Mouse (Mus musculus) neural tube, embryonic 13.5 days (tissue): ENCODE measurements around the gene Mrps6. TPM values are rescaled to one million over a fixed set of nuclear protein-coding genes. Genes with fewer than 3 reads are reported as not detected.
A peak's percentile ranks its signal among the peaks of the same experiment; 100 is the strongest.

Experiments
- ATAC-seq: fragments of 200-750 bp; cut with Nextera tagmentation; 2 replicates; pipeline ENCODE4 v1.8.0; 2017; ENCODE audit warnings: low read depth, mild to moderate bottlenecking, moderate TSS enrichment, moderate library complexity
- H3K27ac ChIP-seq: fragments of 300-500 bp; sonication (generic); replicated peaks from 2 replicates; pipeline ENCODE4 v1.5.1; 2015; ENCODE audit warnings: moderate library complexity, mild to moderate bottlenecking, inconsistent platforms
- H3K27me3 ChIP-seq: fragments of 300-500 bp; sonication (generic); 2 replicates; pipeline ENCODE4 v1.6.1; 2015; ENCODE audit warnings: mild to moderate bottlenecking, inconsistent platforms
- H3K36me3 ChIP-seq: fragments of 300-500 bp; sonication (generic); 2 replicates; pipeline ENCODE4 v1.6.1; 2015; ENCODE audit warnings: mild to moderate bottlenecking, inconsistent platforms
- H3K4me1 ChIP-seq: fragments of 300-500 bp; sonication (generic); replicated peaks from 2 replicates; pipeline ENCODE4 v1.6.1; 2015; ENCODE audit warnings: inconsistent platforms
- H3K4me2 ChIP-seq: fragments of 300-500 bp; sonication (generic); 2 replicates; pipeline ENCODE4 v1.6.1; 2015; ENCODE audit warnings: inconsistent platforms, mild to moderate bottlenecking, moderate library complexity
- H3K4me3 ChIP-seq: fragments of 300-500 bp; sonication (generic); 2 replicates; pipeline ENCODE4 v1.5.1; 2015; ENCODE audit warnings: mild to moderate bottlenecking, inconsistent platforms
- H3K9ac ChIP-seq: fragments of 300-500 bp; sonication (generic); 2 replicates; pipeline ENCODE4 v1.6.1; 2015; ENCODE audit warnings: moderate library complexity, mild to moderate bottlenecking, inconsistent platforms
- H3K9me3 ChIP-seq: fragments of 300-500 bp; sonication (generic); 2 replicates; pipeline ENCODE4 v1.6.1; 2016; ENCODE audit warnings: inconsistent platforms
- WGBS: fragments of 180-500 bp; shearing (Covaris S2); methylation state at CpG from one replicate; pipeline ENCODE4 v1.1.7; 2015; 5-methylcytosine and 5-hydroxymethylcytosine counted together
- polyA plus RNA-seq: library from polyadenylated mRNA; unstranded; fragments of >200 nt; fragmentation: Nextera tagmentation; extraction: Ambion mirVana; gene quantifications from 2 replicates; pipeline ENCODE4 v1.2.1, GENCODE M21; 2015

Mrps6 gene
- 167 and 182 TPM in 2 replicates for polyA plus RNA-seq

DNA sequence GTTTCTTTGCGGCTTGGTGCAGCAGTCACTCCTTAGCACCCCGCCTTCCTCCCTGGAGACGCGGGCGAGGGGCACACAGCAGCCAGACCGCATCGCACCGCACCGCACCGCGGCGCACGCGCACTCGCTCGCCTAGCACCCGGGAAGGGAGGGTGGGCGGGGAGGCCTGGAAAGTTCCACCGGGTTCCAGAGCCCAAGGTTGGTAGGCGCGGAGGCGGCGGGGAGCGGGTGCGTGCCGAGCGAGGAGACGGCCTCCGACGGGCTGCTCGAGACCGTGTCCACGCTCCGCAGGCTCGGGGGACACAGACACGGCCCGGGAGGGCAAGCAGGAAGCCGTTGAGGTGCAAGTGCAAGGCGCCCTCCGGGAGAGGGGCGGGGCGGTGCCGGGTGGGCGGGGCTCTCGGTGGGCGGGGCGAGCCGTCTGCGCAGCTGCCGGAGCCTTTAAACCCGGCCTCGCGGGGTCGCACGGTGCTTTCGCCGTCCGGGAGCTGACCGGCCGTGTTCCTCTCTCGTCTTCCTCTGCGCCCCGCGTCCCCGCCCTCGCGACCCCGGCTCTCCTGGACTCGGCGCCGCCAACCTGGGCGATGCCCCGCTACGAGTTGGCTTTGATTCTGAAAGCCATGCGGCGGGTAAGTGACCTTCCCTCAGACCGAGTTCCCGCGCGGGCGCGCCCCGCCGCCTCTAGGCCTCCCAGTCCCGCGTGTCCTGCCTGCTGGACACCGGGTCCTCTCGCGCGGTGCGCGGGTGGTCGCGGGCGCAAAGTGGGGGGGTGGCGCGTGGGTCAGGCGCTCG is at the start of gene Mrps6, which contains the start of the genes Gm49711 and Slc5a3:
TSS of gene Mrps6 (plus strand) at position 419 of the 792 bp plus-strand sequence.
TSS of gene Gm49711 (plus strand) at position 465 of the 792 bp plus-strand sequence.
TSS of gene Slc5a3 (plus strand) at position 471 of the 792 bp plus-strand sequence.
- H3K9ac ChIP-seq: peak within 1 kb of the TSS; percentile 92
- ATAC-seq: peak; percentile 94
- peaks cover 25% of the 10 kb centered on the region for H3K36me3 ChIP-seq
- peaks cover 7% of the 10 kb centered on the region; the same call in 1 of the 2 replicates for H3K9me3 ChIP-seq
- WGBS: under 1% methylated on average over 99 of the region's 99 CpGs
- H3K4me1 ChIP-seq: peaks cover 37% of the 10 kb centered on the region
- H3K4me2 ChIP-seq: peak within 1 kb of the TSS; percentile 84
- H3K27ac ChIP-seq: peak within 1 kb of the TSS; percentile 92
- H3K27me3 ChIP-seq: no peaks in the 10 kb centered on the region
- H3K4me3 ChIP-seq: peak within 1 kb of the TSS; percentile 92

DNA sequence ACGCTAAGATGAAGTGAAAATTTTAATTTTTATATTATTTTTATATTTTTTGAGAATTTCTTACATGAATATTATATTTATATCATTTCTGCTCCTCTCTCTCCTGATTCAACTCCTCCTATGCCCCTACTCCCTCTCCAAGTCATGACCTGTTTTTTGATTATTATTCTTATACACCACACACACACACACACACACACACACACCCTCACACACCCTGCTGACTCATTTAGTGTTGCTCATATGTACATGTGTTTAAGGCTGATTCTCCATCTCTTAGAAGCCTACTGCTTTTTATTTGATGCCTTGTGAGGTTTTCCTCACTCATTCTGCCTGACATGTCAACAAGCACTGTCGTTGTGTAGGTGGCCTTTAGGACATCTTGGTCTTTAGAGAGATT is 48.5 kb upstream of the Mrps6 start:
- Histone ChIP-seq H3K27ac (no peak overlapping the region), H3K9me3 (no peaks in the 10 kb centered on the region), H3K27me3 (no peaks in the 10 kb centered on the region), H3K9ac (no peak overlapping the region), H3K4me2 (no peak overlapping the region), H3K4me3 (no peak overlapping the region), H3K36me3 (no peaks in the 10 kb centered on the region), H3K4me1 (no peaks in the 10 kb centered on the region)
- WGBS: 91% methylated on average over 2 of the region's 2 CpGs
- no peak for ATAC-seq

DNA sequence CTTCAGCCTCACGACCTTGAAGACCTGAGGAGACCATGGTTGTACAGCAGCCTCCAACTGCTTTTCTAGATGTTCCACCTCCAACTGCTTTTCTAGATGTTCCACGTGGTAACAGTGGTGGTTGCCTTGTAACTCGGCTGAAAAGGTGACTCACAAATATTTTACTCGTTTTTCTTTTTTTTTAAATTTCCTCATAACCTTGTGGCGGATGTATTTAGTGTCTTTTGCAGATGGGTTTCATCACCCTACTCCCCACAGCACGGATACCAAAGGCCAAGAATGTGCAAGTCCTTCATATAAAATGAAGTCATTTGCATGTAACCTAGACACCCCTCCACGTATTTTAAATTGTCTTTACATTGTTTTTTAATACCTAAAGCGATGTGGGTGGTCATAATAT is 41.3 kb upstream of the Mrps6 start:
- Histone ChIP-seq H3K9me3 (no peaks in the 10 kb centered on the region), H3K9ac (no peak overlapping the region), H3K36me3 (no peaks in the 10 kb centered on the region), H3K4me1 (peaks cover 15% of the 10 kb centered on the region), H3K27me3 (no peaks in the 10 kb centered on the region), H3K4me2 (no peak overlapping the region), H3K4me3 (no peak overlapping the region), H3K27ac (no peak overlapping the region)
- ATAC-seq: no peak
- WGBS: 91% methylated on average over 8 of the region's 8 CpGs

DNA sequence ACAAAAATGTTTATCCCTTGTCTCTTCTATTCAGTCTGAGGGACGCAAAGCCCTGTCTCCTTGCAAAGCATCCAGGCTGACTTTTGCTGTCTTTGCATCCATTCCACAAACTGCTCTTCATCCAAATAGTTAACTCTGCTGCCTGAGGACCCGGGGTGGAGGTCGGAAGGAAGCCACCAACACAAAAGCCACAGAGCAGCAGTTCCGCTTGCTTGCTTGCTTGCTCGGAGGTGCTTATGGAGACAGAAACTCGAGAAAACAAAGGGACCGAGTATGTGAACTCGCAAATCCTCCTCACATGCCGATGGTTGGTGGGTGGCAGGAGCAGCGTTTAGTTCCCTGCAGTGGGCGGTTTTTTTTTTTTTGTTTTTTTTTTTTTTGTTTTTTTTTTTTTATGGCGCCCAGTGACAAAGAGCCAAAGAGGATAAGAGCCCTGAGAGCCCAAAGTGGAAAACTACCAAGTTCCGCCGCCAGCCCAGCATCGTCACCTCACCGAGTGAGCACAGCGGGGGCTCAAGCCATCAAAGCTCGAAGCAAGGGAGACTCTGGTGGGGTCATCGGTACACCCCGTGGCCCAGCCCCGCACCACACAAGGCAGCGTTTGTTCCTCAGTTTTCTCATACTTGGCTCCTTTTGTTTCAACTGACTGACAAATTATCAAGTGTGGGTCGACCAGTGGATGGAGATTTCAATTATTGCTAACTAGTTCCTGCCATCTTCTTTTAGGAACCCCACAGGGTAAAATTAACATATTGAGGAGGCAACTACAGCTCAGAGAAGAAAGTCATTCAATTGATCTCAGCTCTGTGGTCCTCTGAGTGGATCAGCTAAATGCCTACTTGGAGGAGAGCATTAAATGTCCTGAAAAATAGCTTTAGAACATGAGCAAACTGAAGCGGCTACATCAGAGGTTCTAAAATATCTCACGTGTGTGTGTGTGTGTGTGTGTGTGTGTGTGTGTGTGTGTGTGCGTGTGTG is 38.6 kb upstream of the Mrps6 start:
- Histone ChIP-seq H3K27ac (peak overlapping the region; percentile 52), H3K9me3 (no peaks in the 10 kb centered on the region), H3K4me3 (peak overlapping the region; percentile 31), H3K4me2 (peak overlapping the region; percentile 54), H3K36me3 (no peaks in the 10 kb centered on the region), H3K27me3 (no peaks in the 10 kb centered on the region), H3K9ac (peak overlapping the region; percentile 61), H3K4me1 (peaks cover 15% of the 10 kb centered on the region)
- WGBS: 8% methylated on average over 26 of the region's 26 CpGs
- ATAC-seq: peak; percentile 83

DNA sequence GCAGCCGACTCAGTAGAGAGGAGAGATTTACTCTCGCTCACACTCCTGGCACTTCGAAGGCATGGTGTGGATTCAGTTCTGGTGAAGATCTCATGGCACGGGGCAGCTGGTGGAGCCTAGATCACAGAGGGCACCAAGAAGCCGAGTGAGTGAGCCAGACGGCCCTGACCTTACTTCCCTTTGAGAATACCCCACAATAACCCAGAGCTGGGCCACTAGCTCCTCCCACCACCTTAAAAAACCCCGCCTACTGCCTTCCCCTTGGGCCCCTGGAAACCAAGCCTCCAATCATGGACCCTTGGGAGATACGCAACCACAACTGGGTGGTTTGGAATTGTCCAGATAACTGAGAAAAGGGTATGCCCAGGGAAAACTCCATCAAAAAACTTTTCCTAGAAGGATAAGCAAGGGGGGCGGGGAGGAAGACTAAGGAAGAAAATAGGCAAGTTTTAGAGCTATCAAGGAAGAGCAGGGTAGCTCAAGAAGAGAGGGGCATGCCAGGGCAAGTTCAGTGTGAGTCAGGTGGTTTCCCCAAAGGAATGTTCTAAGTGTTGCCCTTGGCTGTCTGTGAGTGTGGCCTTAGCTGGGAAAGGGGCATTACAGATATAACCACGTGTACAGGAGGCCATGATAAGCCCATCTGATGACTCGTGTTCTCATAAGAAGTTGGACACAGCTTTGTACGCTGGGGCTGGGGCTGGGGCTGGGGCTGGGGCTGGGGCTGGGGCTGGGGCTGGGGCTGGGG is 36.2 kb upstream of the Mrps6 start:
- Histone ChIP-seq H3K27me3 (no peaks in the 10 kb centered on the region), H3K36me3 (no peaks in the 10 kb centered on the region), H3K4me2 (no peak overlapping the region), H3K4me3 (no peak overlapping the region), H3K9me3 (no peaks in the 10 kb centered on the region), H3K9ac (no peak overlapping the region), H3K4me1 (peaks cover 15% of the 10 kb centered on the region), H3K27ac (no peak overlapping the region)
- 86% methylated on average over 12 of the region's 12 CpGs for WGBS
- ATAC-seq: no peak

DNA sequence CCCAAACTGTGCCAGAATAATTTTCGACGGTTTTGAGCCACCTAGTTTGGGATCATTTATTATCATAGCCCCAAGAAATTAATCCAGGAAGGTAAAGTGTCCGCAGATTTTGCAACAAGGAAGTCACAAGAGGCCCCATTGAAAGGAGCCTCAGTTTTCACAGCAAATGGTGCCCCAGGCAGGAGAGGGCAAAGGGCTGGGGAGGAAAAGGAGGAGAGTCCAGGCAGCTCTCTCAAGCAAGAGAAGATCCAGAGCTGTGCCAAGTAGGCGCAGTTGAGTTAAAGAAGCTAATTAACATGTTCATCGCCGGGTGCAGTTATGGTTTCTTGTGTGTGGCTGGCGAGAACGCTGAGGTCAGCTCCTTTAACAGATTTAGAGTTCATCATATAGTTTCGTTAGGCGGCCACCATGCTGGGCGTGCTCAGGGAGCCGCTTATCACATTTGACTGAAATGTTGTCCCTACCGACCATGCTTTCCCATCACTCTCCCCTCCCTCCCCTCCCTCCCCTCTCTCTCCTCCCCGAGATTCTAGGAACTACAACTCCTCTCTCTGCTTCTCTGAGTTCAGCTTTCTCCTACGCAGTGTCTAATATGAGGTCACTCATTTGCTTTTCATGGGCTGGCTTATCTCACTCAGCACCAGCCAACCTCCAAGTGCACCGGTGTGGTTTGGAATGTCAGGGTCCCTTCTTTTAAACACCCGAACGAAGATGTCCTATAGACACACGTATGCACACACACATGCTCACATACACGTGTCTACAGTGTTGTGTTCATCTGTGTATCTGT is 35.4 kb upstream of the Mrps6 start:
- Histone ChIP-seq H3K4me2 (no peak overlapping the region), H3K4me1 (peaks cover 15% of the 10 kb centered on the region), H3K4me3 (no peak overlapping the region), H3K27ac (no peak overlapping the region), H3K9me3 (no peaks in the 10 kb centered on the region), H3K27me3 (no peaks in the 10 kb centered on the region), H3K9ac (no peak overlapping the region), H3K36me3 (no peaks in the 10 kb centered on the region)
- no peak for ATAC-seq
- WGBS: 77% methylated on average over 20 of the region's 20 CpGs

DNA sequence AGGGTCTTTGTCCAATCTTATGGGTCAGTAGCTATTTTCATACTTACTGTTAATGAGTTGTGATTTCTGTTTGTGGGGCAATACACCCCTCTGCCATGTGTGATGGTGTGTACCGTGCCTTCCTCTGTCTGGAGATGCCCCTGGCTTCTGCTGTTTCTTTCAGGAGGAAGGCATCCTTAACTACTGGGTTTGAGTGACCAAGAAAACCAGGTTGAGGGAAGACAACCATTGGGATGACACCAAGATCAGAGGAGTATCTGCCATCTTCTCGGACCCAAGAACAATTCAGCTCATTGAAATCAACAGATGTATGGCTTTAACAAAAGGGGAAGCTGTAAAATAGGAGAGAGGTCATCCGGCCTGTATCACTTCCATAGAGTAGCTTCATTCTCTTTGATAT is 24.8 kb upstream of the Mrps6 start:
- Histone ChIP-seq H3K27ac (no peak overlapping the region), H3K36me3 (no peaks in the 10 kb centered on the region), H3K9ac (no peak overlapping the region), H3K27me3 (no peaks in the 10 kb centered on the region), H3K9me3 (no peaks in the 10 kb centered on the region), H3K4me1 (no peaks in the 10 kb centered on the region), H3K4me3 (no peak overlapping the region), H3K4me2 (no peak overlapping the region)
- WGBS: 84% methylated on average over 3 of the region's 3 CpGs
- ATAC-seq: no peak

DNA sequence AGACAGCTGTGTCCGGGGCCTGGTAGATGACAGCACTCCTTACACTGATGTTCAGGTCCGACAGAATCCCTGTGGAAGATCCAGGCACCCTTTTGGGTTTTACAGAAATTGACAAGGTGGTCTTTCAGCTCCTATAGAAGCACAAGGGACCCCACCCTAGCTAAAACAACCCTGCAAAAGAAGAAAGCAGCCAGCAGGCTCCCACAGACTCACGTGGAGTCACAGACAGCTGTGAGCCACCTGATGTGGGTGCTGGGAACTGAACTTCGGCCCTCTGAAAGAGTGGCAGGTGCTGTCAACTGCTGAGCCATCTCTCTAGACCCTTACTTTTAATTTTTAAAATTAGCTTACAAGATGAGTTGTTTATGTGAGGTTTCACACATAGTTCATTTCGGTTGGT is 23.4 kb upstream of the Mrps6 start:
- no peaks in the 10 kb centered on the region for H3K27me3 ChIP-seq
- no peak overlapping the region for H3K4me2 ChIP-seq
- no peaks in the 10 kb centered on the region for H3K9me3 ChIP-seq
- H3K36me3 ChIP-seq: no peaks in the 10 kb centered on the region
- H3K9ac ChIP-seq: no peak overlapping the region
- no peaks in the 10 kb centered on the region for H3K4me1 ChIP-seq
- no peak overlapping the region for H3K4me3 ChIP-seq
- WGBS: 77% methylated on average over 5 of the region's 5 CpGs
- H3K27ac ChIP-seq: no peak overlapping the region
- no peak for ATAC-seq

DNA sequence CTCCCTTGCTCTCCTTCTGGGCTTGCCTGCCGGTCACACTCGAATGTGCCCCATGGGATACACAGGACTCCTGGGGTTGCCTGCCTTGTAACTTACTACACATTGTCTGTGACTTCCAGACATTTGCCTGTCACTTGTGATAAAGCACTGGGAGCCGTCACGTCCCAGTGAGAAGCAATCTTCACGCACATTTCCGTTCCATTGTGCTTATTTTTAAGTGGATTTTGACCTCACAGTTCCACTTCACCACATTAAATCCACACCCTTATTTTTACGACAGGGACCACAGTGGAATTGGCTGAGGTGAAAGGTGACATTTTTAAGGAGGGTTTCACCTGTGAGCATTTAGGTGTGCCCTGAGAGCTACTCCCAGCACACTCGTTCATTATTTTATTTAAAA is 21.4 kb upstream of the Mrps6 start:
- no peaks in the 10 kb centered on the region for H3K27me3 ChIP-seq
- WGBS: 31% methylated on average over 8 of the region's 8 CpGs

DNA sequence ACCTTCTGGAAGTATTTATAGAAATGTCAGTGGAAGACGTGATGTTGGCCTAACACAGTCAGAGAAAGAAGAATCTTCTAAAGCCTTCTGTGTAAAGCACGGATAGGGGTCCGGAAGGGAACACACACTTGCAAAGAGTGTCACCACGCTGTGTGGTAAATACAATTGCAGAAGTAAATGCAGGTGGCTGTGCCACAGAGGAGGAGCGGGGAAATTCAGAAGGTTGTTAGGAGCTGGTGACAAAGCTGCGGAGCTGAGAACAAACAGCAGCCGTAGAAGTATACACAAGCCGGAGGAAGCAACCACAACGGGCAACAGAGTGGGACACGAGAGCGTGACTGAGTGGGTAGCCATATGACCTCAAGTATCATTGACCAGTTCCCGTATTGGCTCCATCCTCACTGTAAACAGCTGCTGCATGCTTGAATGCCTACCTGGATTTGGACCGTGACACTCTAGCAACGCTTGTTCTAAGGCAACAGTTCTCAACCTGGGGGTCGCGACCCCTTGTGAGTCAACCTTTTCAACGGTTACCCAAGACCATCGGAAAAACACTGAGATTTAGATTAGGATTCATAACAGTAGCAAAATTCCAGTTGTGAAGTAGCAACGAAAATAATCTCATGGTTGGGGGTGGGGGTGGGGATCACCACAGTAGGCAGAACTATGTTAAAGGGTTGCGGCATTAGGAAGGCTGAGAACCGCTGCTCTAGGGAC is 20.0 kb upstream of the Mrps6 start:
- Histone ChIP-seq H3K9me3 (no peaks in the 10 kb centered on the region), H3K4me2 (no peak overlapping the region), H3K27me3 (no peaks in the 10 kb centered on the region), H3K9ac (no peak overlapping the region), H3K36me3 (no peaks in the 10 kb centered on the region), H3K4me3 (no peak overlapping the region), H3K27ac (no peak overlapping the region), H3K4me1 (no peaks in the 10 kb centered on the region)
- ATAC-seq: no peak
- 87% methylated on average over 21 of the region's 21 CpGs for WGBS

More for the DNA sequence above, 21.4 kb upstream of the Mrps6 start:
- no peaks in the 10 kb centered on the region for H3K9me3 ChIP-seq
- H3K27ac ChIP-seq: no peak overlapping the region
- H3K4me3 ChIP-seq: no peak overlapping the region
- no peak overlapping the region for H3K4me2 ChIP-seq
- H3K4me1 ChIP-seq: no peaks in the 10 kb centered on the region
- no peak for ATAC-seq
- H3K9ac ChIP-seq: no peak overlapping the region
- H3K36me3 ChIP-seq: no peaks in the 10 kb centered on the region
